Mouse (Mus musculus) testis, adult 2 months (tissue): ENCODE measurements at regions not wholly inside any gene's neighbourhood (a gene's known extent, or its start where the extent isn't known, plus 50 kb on each side); places are given as distances from the start of the nearest gene placed in this dataset.

ENCODE experiments used
- CTCF ChIP-seq: fragments of 200-500 bp; IDR thresholded peaks from 2 replicates; pipeline ENCODE4 v1.5.1; 2012; ENCODE audit warnings: low read depth, mild to moderate bottlenecking, inconsistent platforms, low read length, moderate library complexity; ENCODE audit not compliant: control insufficient read depth, insufficient read depth, insufficient replicate concordance
- POLR2A ChIP-seq: fragments of 200-500 bp; IDR thresholded peaks from 2 replicates; pipeline ENCODE4 v1.6.1; 2012; ENCODE audit warnings: low read depth, mild to moderate bottlenecking, inconsistent platforms, low read length, moderate library complexity; ENCODE audit not compliant: control insufficient read depth

DNA sequence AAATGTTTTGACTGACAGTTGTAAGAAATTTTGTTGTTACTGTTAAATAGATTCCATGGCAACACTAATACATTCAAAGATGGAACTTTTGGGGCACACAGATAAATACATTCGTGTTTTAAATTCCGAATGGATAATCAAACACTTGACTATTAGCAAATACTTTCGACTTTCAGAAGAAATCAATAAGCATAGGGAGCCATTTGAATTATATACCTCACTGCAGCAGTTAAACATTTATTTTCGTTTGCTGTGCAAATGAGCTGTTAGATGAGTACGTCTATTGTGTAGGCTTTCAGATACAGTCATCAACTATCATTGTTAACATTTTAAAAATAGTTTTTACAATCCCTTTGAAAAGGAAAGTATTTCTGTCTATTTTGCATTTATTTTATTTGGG is 99.0 kb downstream of the Gm11146 start:
- TF ChIP-seq CTCF, result no peak
- no peak for TF ChIP-seq POLR2A
